In genomic region chr3:81922910-81923309, GRCm38 (mm10) we compare ENCODE assay signal across 11 mouse cellular contexts. TPM values are rescaled to one million over a fixed set of nuclear protein-coding genes. Genes with fewer than 3 reads are reported as not detected.
DNase-seq lines count a peak whose midpoint lies in the region; ATAC-seq and TF ChIP-seq lines count a peak whose summit lies in the region.
"Had no signal": no experiment of that assay in that cellular context is flagged by ENCODE, and none has a peak within 500 bp of the region (broad histone marks: within the 10 kb centered on the region; RNA-seq: fewer than 3 reads in every experiment).

No protein-coding gene starts in this region.

- TF ChIP-seq EP300 in CH12.LX (IDR thresholded peaks at IDR 0.05; ENCODE audit: low read length) = 0 out of 2 replicates have a peak, but pooled peaks have one; percentile 17

- no peaks in the 10 kb centered on the region for H3K79me2 ChIP-seq in CH12.LX (replicated peaks; ENCODE audit: control insufficient read depth, extremely low read depth, insufficient read depth, poor library complexity, severe bottlenecking)

- no peak for TF ChIP-seq POLR2A in CH12.LX (IDR thresholded peaks at IDR 0.05; ENCODE audit: low read depth, low read length)

- WGBS in heart, embryonic 16.5 days = 26% methylated on average over 4 of the region's 4 CpGs
- WGBS in heart, embryonic 10.5 days = 51% methylated on average over 4 of the region's 4 CpGs
- 56% methylated on average over 4 of the region's 4 CpGs for WGBS in embryonic facial prominence, embryonic 14.5 days
- 63% methylated on average over 4 of the region's 4 CpGs for WGBS in kidney, embryonic 16.5 days

- TF ChIP-seq RAD21 in CH12.LX (IDR thresholded peaks at IDR 0.05; ENCODE audit: low read depth, low read length) = no peak; the same call in 1 of the 2 replicates

- H3K4me2 ChIP-seq in heart, embryonic 16.5 days (ENCODE audit: low read depth, low read length) = no peak overlapping the region
- H3K4me2 ChIP-seq in CH12.LX (ENCODE audit: insufficient read depth, low read depth, poor library complexity, severe bottlenecking) = no peak overlapping the region
- no peak overlapping the region for H3K4me2 ChIP-seq in embryonic facial prominence, embryonic 14.5 days (ENCODE audit: low read depth, low read length)
- no peak overlapping the region for H3K4me2 ChIP-seq in kidney, embryonic 16.5 days (replicated peaks; ENCODE audit: low read depth, low read length)
- H3K4me2 ChIP-seq: neural tube, embryonic 12.5 days had no signal

- H3K4me3 ChIP-seq in heart, embryonic 16.5 days (ENCODE audit: low read length) = no peak overlapping the region
- H3K4me3 ChIP-seq in heart, embryonic 10.5 days = no peak overlapping the region
- H3K4me3 ChIP-seq in CH12.LX (replicated peaks in 1 of 3; ENCODE audit: low read depth in 2 of 3, low read length in 2 of 3, poor library complexity in 1 of 3) = no peak overlapping the region
- no peak overlapping the region for H3K4me3 ChIP-seq in embryonic facial prominence, embryonic 14.5 days (ENCODE audit: low read depth, low read length)
- no peak overlapping the region for H3K4me3 ChIP-seq in kidney, embryonic 16.5 days (ENCODE audit: low read length)
- H3K4me3 ChIP-seq: neural tube, embryonic 12.5 days had no signal

- H3K36me3 ChIP-seq in heart, embryonic 16.5 days (ENCODE audit: control insufficient read depth, insufficient read depth) = no peaks in the 10 kb centered on the region
- no peaks in the 10 kb centered on the region for H3K36me3 ChIP-seq in heart, embryonic 10.5 days
- H3K36me3 ChIP-seq in CH12.LX (replicated peaks in 1 of 2; ENCODE audit: control insufficient read depth in 1 of 2, insufficient read depth in 1 of 2, low read length in 1 of 2) = no peaks in the 10 kb centered on the region
- no peaks in the 10 kb centered on the region for H3K36me3 ChIP-seq in embryonic facial prominence, embryonic 14.5 days (ENCODE audit: control insufficient read depth, insufficient read depth, low read length)
- no peaks in the 10 kb centered on the region for H3K36me3 ChIP-seq in kidney, embryonic 16.5 days (ENCODE audit: insufficient read depth, low read length)
- H3K36me3 ChIP-seq: neural tube, embryonic 12.5 days had no signal

- ATAC-seq in heart, embryonic 16.5 days (replicated peaks; ENCODE audit: extremely low read depth, insufficient read depth, low FRiP score) = 0 out of 2 replicates have a peak, but pooled peaks have one; percentile 28
- peak; percentile 24; the same call in 1 of the 2 replicates for ATAC-seq in embryonic facial prominence, embryonic 14.5 days (ENCODE audit: low read depth)
- ATAC-seq in megakaryocyte progenitor cell, adult 5-6 weeks (replicated peaks; ENCODE audit: poor library complexity) = peak; percentile 56
- ATAC-seq in kidney, embryonic 16.5 days (ENCODE audit: low FRiP score, low TSS enrichment) = no peak

- TF ChIP-seq CTCF in CH12.LX (conservative IDR thresholded peaks at IDR 0.05 in 1 of 2, IDR thresholded peaks at IDR 0.05 in 1 of 2; ENCODE audit: low read depth in 2 of 2, low read length in 2 of 2) = no peak; a peak in 1 of 4 replicates

- no peak for DNase-seq in heart, embryonic 10.5 days (ENCODE audit: low spot score)
- DNase-seq in CH12.LX (ENCODE audit: extremely low read depth) (no peak), liver (no peak)
- peak; percentile 65 for DNase-seq in embryonic facial prominence, embryonic 14.5 days (ENCODE audit: low spot score)
- DNase-seq in right cerebral cortex, postnatal 36 days (ENCODE audit: low spot score in 2 of 2) = no peak

- no peaks in the 10 kb centered on the region for H3K4me1 ChIP-seq in heart, embryonic 16.5 days (ENCODE audit: control insufficient read depth, insufficient read depth, low read length)
- H3K4me1 ChIP-seq in heart, embryonic 10.5 days = no peaks in the 10 kb centered on the region
- H3K4me1 ChIP-seq in CH12.LX (ENCODE audit: control insufficient read depth in 1 of 2, insufficient read depth in 2 of 2) = peaks cover 18 to 52% of the 10 kb centered on the region in 2 experiments
- no peaks in the 10 kb centered on the region for H3K4me1 ChIP-seq in embryonic facial prominence, embryonic 14.5 days (ENCODE audit: control insufficient read depth, insufficient read depth, low read length)
- peaks cover 6% of the 10 kb centered on the region; the same call in 1 of the 2 replicates for H3K4me1 ChIP-seq in kidney, embryonic 16.5 days (ENCODE audit: insufficient read depth, low read length)
- H3K4me1 ChIP-seq: neural tube, embryonic 12.5 days had no signal

- in situ Hi-C loops in CH12.LX (cut with MboI; ENCODE audit: low pct_ligation_motif_present, low pct_unique_long_range_greater_than_20kb, low sequenced_read_pairs) = loop anchor here (10.0 kb wide), 1 partner anchor 888 kb away; the partner anchor contains the start of gene Pdgfc

- no peaks in the 10 kb centered on the region for H3K9me3 ChIP-seq in heart, embryonic 16.5 days (replicated peaks; ENCODE audit: control insufficient read depth, low read length)
- no peaks in the 10 kb centered on the region for H3K9me3 ChIP-seq in heart, embryonic 10.5 days
- no peaks in the 10 kb centered on the region for H3K9me3 ChIP-seq in CH12.LX (replicated peaks; ENCODE audit: low read length)
- H3K9me3 ChIP-seq in embryonic facial prominence, embryonic 14.5 days (ENCODE audit: control insufficient read depth, low read length) = no peaks in the 10 kb centered on the region
- H3K9me3 ChIP-seq in kidney, embryonic 16.5 days (ENCODE audit: low read length) = no peaks in the 10 kb centered on the region
- H3K9me3 ChIP-seq: neural tube, embryonic 12.5 days had no signal

- H3K27ac ChIP-seq in heart, embryonic 16.5 days (ENCODE audit: low read length) = no peak overlapping the region
- H3K27ac ChIP-seq in heart, embryonic 10.5 days = no peak overlapping the region
- no peak overlapping the region for H3K27ac ChIP-seq in CH12.LX (ENCODE audit: insufficient read depth, low read depth)
- no peak overlapping the region for H3K27ac ChIP-seq in embryonic facial prominence, embryonic 14.5 days (replicated peaks; ENCODE audit: low read depth, low read length)
- no peak overlapping the region for H3K27ac ChIP-seq in kidney, embryonic 16.5 days (ENCODE audit: low read length)
- H3K27ac ChIP-seq: neural tube, embryonic 12.5 days had no signal

- H3K27me3 ChIP-seq in heart, embryonic 16.5 days (ENCODE audit: control insufficient read depth, insufficient read depth, low read length) = no peaks in the 10 kb centered on the region
- H3K27me3 ChIP-seq in heart, embryonic 10.5 days (ENCODE audit: insufficient read depth, poor library complexity, severe bottlenecking) = no peaks in the 10 kb centered on the region
- no peaks in the 10 kb centered on the region for H3K27me3 ChIP-seq in CH12.LX (replicated peaks)
- H3K27me3 ChIP-seq in embryonic facial prominence, embryonic 14.5 days (replicated peaks; ENCODE audit: control insufficient read depth, insufficient read depth, low read length) = no peaks in the 10 kb centered on the region
- no peaks in the 10 kb centered on the region for H3K27me3 ChIP-seq in kidney, embryonic 16.5 days (ENCODE audit: insufficient read depth, low read length)
- H3K27me3 ChIP-seq: neural tube, embryonic 12.5 days had no signal

- dilution Hi-C loops in CH12.LX (cut with MboI; ENCODE audit: extremely low pct_ligation_motif_present, extremely low pct_unique_long_range_greater_than_20kb, low sequenced_read_pairs) = no loop called here

- no peak overlapping the region for H3K9ac ChIP-seq in heart, embryonic 16.5 days (ENCODE audit: low read length)
- H3K9ac ChIP-seq in CH12.LX (ENCODE audit: insufficient read depth, low read depth) = no peak overlapping the region
- no peak overlapping the region for H3K9ac ChIP-seq in embryonic facial prominence, embryonic 14.5 days (ENCODE audit: low read depth, low read length)
- no peak overlapping the region for H3K9ac ChIP-seq in kidney, embryonic 16.5 days (replicated peaks; ENCODE audit: low read length)
- H3K9ac ChIP-seq: neural tube, embryonic 12.5 days had no signal

TF ChIP-seq in CH12.LX, 34 proteins besides CTCF, POLR2A, EP300 and RAD21 (continues in another document):
- peak; percentile 82 for TF ChIP-seq BHLHE40 (IDR thresholded peaks at IDR 0.05; ENCODE audit: low read depth, low read length)
- TF ChIP-seq ZNF384 (IDR thresholded peaks at IDR 0.05; ENCODE audit: low read depth, low read length) = no peak

RNA-seq across cellular contexts. Expression of gene Ctso, which starts 9.5 kb away (rescaled TPM):
- polyA plus RNA-seq in heart, embryonic 16.5 days (2015; fragmentation: Nextera tagmentation; extraction: Ambion mirVana) = 20.5 and 22.1 TPM in 2 replicates
- 10.1 and 15.9 TPM in 2 replicates for polyA plus RNA-seq in heart, embryonic 10.5 days (2016; fragmentation: Nextera tagmentation; extraction: Ambion mirVana)
- total RNA-seq in CH12.LX (2012; rRNA removed) = 20.2 and 21.1 TPM in 2 replicates
- 41.7 and 42.9 TPM in 2 replicates for total RNA-seq in CH12.LX (2014; rRNA removed)
- polyA plus RNA-seq in CH12.LX (2012; ENCODE audit: insufficient read length, low read depth) = 37.4 and 39.2 TPM in 2 replicates
- polyA plus RNA-seq in embryonic facial prominence, embryonic 14.5 days (2014; fragmentation: Nextera tagmentation; extraction: Ambion mirVana) = 12.7 and 13.3 TPM in 2 replicates
- total RNA-seq in megakaryocyte progenitor cell, adult 5-6 weeks (2015) = 10.3 and 12.2 TPM in 2 replicates
- 4.2 and 10.5 TPM in 2 replicates for total RNA-seq in megakaryocyte progenitor cell, adult 5-6 weeks (2017)
- polyA plus RNA-seq in kidney, embryonic 16.5 days (2015; fragmentation: Nextera tagmentation; extraction: Ambion mirVana) = 17.5 and 19.2 TPM in 2 replicates

RNA-seq across cellular contexts. Expression of gene Tdo2, which starts 53.1 kb away (rescaled TPM):
- 0.32 and 0.41 TPM in 2 replicates for polyA plus RNA-seq in heart, embryonic 16.5 days (2015; fragmentation: Nextera tagmentation; extraction: Ambion mirVana)
- polyA plus RNA-seq in heart, embryonic 10.5 days (2016; fragmentation: Nextera tagmentation; extraction: Ambion mirVana) = 2.1 and 2.6 TPM in 2 replicates
- not detected in 2 replicates for total RNA-seq in CH12.LX (2012; rRNA removed)
- total RNA-seq in CH12.LX (2014; rRNA removed) = not detected in 2 replicates
- polyA plus RNA-seq in CH12.LX (2012; ENCODE audit: insufficient read length, low read depth) = 0.41 and 0.86 TPM in 2 replicates
- not detected in 2 replicates for polyA plus RNA-seq in embryonic facial prominence, embryonic 14.5 days (2014; fragmentation: Nextera tagmentation; extraction: Ambion mirVana)
- total RNA-seq in megakaryocyte progenitor cell, adult 5-6 weeks (2015) = not detected in 2 replicates
- not detected in 2 replicates for total RNA-seq in megakaryocyte progenitor cell, adult 5-6 weeks (2017)
- 0.07 and 0.19 TPM in 2 replicates for polyA plus RNA-seq in kidney, embryonic 16.5 days (2015; fragmentation: Nextera tagmentation; extraction: Ambion mirVana)

RNA-seq across cellular contexts. Expression of gene Asic5, which starts 59.2 kb away (rescaled TPM):
- polyA plus RNA-seq in heart, embryonic 16.5 days (2015; fragmentation: Nextera tagmentation; extraction: Ambion mirVana) = not detected in 2 replicates
- polyA plus RNA-seq in heart, embryonic 10.5 days (2016; fragmentation: Nextera tagmentation; extraction: Ambion mirVana) = not detected in 2 replicates
- not detected in 2 replicates for total RNA-seq in CH12.LX (2012; rRNA removed)
- not detected in 2 replicates for total RNA-seq in CH12.LX (2014; rRNA removed)
- polyA plus RNA-seq in CH12.LX (2012; ENCODE audit: insufficient read length, low read depth) = not detected in 2 replicates
- polyA plus RNA-seq in embryonic facial prominence, embryonic 14.5 days (2014; fragmentation: Nextera tagmentation; extraction: Ambion mirVana) = not detected in 2 replicates
- not detected in 2 replicates for total RNA-seq in megakaryocyte progenitor cell, adult 5-6 weeks (2015)
- not detected in 2 replicates for total RNA-seq in megakaryocyte progenitor cell, adult 5-6 weeks (2017)
- polyA plus RNA-seq in kidney, embryonic 16.5 days (2015; fragmentation: Nextera tagmentation; extraction: Ambion mirVana) = 0.12 TPM in 1 of 2 replicates, not detected in the other
- polyA plus RNA-seq: heart, embryonic 14.5 days; limb, embryonic 11.5 days; neural tube, embryonic 12.5 days had no signal
